Mouse (Mus musculus): ENCODE measurements around the gene Golga2.

DNA sequence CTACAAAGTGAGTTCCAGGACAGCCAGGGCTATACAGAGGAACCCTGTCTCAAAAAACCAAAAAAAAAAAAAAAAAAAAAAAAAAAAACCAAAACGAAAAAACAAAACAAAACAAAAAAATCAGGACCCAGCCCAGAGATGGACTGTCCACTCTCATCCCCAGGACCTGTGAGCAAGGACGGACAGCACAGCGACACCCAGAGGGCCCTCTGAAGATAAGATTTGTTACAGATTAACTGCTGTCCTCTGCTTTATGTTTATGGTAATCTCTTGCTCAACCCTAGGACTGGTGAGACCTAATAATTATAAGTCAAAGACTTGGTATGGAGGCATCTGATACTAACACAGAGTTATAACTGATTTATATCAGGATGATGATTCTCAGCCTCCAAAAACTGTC is 11.4 kb upstream of the Golga2 start:
- TF ChIP-seq CTCF (IDR thresholded peaks at IDR 0.05; ENCODE audit: control insufficient read depth, insufficient read depth, insufficient read length), result no peak
- TF ChIP-seq MAX (IDR thresholded peaks at IDR 0.05), result no peak
- no peak for TF ChIP-seq MYOD1 (IDR thresholded peaks at IDR 0.05; ENCODE audit: control insufficient read depth, insufficient read length, low read depth)

Data from C2C12 (cell line).